Mouse (Mus musculus) neural tube, embryonic 14.5 days (tissue): ENCODE data around the gene S100z. TPM values are rescaled to one million over a fixed set of nuclear protein-coding genes. Genes with fewer than 3 reads are reported as not detected.

Experiments used
- ATAC-seq: fragments of 200-750 bp; cut with Nextera tagmentation; 2 replicates; pipeline ENCODE4 v1.8.0; 2017; ENCODE audit warnings: low read depth, mild to moderate bottlenecking, moderate TSS enrichment, moderate library complexity
- H3K27ac ChIP-seq: fragments of 300-500 bp; sonication (generic); 2 replicates; pipeline ENCODE4 v1.5.1; 2014; ENCODE audit warnings: low read depth, mild to moderate bottlenecking, control low read depth, low read length, moderate library complexity, mixed read lengths
- H3K27me3 ChIP-seq: fragments of 300-500 bp; sonication (generic); 2 replicates; pipeline ENCODE4 v1.6.1; 2014; ENCODE audit warnings: low read length; ENCODE audit not compliant: control insufficient read depth, insufficient read depth
- H3K36me3 ChIP-seq: fragments of 300-500 bp; sonication (generic); 2 replicates; pipeline ENCODE4 v1.6.1; 2014; ENCODE audit warnings: low read length, mixed read lengths; ENCODE audit not compliant: control insufficient read depth, insufficient read depth
- H3K4me1 ChIP-seq: fragments of 300-500 bp; sonication (generic); 2 replicates; pipeline ENCODE4 v1.6.1; 2014; ENCODE audit warnings: low read length; ENCODE audit not compliant: control insufficient read depth, insufficient read depth
- H3K4me2 ChIP-seq: fragments of 300-500 bp; sonication (generic); 2 replicates; pipeline ENCODE4 v1.6.1; 2014; ENCODE audit warnings: mild to moderate bottlenecking, low read depth, low read length, control low read depth
- H3K4me3 ChIP-seq: fragments of 300-500 bp; sonication (generic); 2 replicates; pipeline ENCODE4 v1.5.1; 2014; ENCODE audit warnings: low read depth, low read length, control low read depth, mixed read lengths
- H3K9ac ChIP-seq: fragments of 300-500 bp; sonication (generic); replicated peaks from 2 replicates; pipeline ENCODE4 v1.6.1; 2014; ENCODE audit warnings: low read depth, mild to moderate bottlenecking, control low read depth, low read length, mixed read lengths
- H3K9me3 ChIP-seq: fragments of 300-500 bp; sonication (generic); 2 replicates; pipeline ENCODE4 v1.6.1; 2016; ENCODE audit warnings: low read length; ENCODE audit not compliant: control insufficient read depth
- WGBS: fragments of 180-500 bp; shearing (Covaris S2); extraction: QIAGEN DNeasy Blood & Tissue Kit; methylation state at CpG from one replicate; pipeline ENCODE4 v1.1.7; 2014; 5-methylcytosine and 5-hydroxymethylcytosine counted together
- polyA plus RNA-seq: library from polyadenylated mRNA; unstranded; fragments of >200 nt; fragmentation: Nextera tagmentation; extraction: Ambion mirVana; gene quantifications from 2 replicates; pipeline ENCODE4 v1.2.1, GENCODE M21; 2014

S100z gene
- polyA plus RNA-seq, 1 experiment from 2014 or later = not detected

DNA sequence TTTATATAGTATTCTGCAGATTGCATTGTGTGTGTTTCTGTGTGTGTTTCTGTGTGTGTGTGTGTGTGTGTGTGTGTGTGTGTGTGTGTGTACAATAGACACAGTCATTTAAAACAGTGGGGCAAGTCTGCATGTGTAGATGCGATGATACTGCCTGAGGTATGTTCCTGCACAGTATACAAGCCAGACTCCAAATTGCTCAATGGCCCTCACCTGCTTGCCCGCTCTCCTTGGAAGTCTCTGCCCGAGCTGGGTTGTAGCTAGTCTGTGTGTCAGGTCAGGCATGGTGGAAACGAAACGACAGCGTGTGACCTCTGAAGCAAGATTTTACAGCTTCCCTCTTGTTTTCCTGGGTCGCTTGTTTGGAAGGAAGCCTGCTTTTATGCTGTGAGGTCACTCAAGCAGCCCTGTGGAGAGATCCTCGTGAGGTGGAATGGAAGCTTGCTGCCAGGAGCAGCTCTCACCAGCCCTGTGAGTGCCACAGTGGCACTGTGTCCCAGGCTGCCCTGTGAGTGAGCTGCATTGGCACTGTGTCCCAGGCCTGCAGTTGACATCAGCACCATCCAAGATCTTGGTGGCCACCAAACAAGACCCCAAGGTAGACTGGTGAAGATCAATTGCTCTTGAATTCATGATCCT, 24.9 kb upstream of the S100z start:
- WGBS = 65% methylated on average over 8 of the region's 8 CpGs
- Histone ChIP-seq H3K27me3 (no peaks in the 10 kb centered on the region), H3K27ac (no peak overlapping the region), H3K9ac (no peak overlapping the region), H3K9me3 (no peaks in the 10 kb centered on the region), H3K36me3 (no peaks in the 10 kb centered on the region), H3K4me1 (no peaks in the 10 kb centered on the region), H3K4me3 (no peak overlapping the region), H3K4me2 (no peak overlapping the region)
- ATAC-seq = no peak

DNA sequence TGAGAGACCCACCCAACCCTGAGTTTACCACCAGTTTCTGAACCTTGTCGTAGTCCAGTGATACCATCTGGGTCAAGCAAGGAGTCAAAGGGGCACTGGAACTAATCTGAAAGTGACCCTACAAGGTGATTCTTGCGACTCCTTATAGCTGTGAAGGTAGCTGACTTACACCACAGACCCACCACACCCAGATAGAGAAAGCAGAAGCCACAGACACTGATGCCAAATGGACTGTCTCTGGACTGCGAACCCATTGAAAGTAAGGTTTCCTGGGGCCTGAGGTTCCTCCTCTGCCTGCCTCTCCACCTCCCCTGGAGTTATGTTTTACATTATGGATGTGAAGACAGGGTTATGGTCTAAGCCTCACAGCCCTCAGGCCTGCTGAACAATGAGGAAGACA, 18.1 kb upstream of the S100z start:
- ATAC-seq = no peak
- Histone ChIP-seq H3K4me3 (no peak overlapping the region), H3K9me3 (no peaks in the 10 kb centered on the region), H3K36me3 (no peaks in the 10 kb centered on the region), H3K4me2 (no peak overlapping the region), H3K4me1 (no peaks in the 10 kb centered on the region), H3K27ac (no peak overlapping the region), H3K27me3 (no peaks in the 10 kb centered on the region), H3K9ac (no peak overlapping the region)
- 83% methylated on average over 3 of the region's 3 CpGs for WGBS

DNA sequence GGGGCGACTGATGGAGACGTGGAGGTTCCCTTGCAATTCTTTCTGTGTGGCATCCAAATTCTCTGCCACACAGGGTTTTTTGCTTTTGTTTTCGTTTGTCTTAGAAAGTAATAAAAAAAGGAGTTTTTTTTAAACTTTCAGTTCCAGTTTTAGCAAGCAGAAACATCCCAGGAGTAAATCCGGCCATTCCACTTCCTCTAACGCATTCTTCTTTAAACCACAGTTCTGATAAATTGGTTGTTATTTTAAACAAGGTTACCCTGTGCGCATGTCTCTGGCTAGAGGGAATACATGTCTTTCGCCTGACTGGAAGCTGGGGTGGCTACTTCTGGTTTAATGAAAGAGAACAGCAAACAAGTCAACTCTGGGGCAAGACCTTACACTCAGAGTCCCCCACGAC, 16.3 kb upstream of the S100z start:
- H3K27me3 ChIP-seq = no peaks in the 10 kb centered on the region
- H3K4me1 ChIP-seq = no peaks in the 10 kb centered on the region
- H3K9me3 ChIP-seq = no peaks in the 10 kb centered on the region
- H3K4me2 ChIP-seq = no peak overlapping the region
- H3K4me3 ChIP-seq = no peak overlapping the region
- no peak overlapping the region for H3K9ac ChIP-seq
- no peaks in the 10 kb centered on the region for H3K36me3 ChIP-seq
- WGBS = 82% methylated on average over 8 of the region's 8 CpGs
- no peak for ATAC-seq
- no peak overlapping the region for H3K27ac ChIP-seq

DNA sequence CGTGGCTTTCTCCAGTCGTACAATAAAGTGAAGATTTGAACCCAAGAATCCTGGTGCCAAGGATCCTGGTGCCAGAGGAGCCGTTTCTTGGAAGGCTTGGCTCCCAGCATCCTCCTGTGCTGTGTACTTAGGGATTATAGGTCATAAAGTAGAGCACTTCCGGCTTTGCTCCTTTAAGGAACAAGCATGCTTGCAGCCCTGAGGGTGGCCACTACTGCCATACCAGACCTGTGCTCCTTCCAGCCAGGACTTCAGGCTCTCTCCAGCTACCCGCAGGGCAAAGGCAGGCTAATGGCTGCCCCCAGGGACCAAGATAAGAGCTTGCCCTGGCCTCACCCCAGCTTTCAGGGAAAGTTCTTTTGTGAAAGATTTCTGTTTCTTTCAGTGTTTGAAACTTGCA, 14.8 kb upstream of the S100z start:
- no peak overlapping the region for H3K4me2 ChIP-seq
- no peak overlapping the region for H3K4me3 ChIP-seq
- no peaks in the 10 kb centered on the region for H3K27me3 ChIP-seq
- ATAC-seq = no peak
- H3K9ac ChIP-seq = no peak overlapping the region
- no peak overlapping the region for H3K27ac ChIP-seq
- no peaks in the 10 kb centered on the region for H3K36me3 ChIP-seq
- no peaks in the 10 kb centered on the region for H3K4me1 ChIP-seq
- WGBS = 71% methylated on average over 5 of the region's 5 CpGs
- H3K9me3 ChIP-seq = no peaks in the 10 kb centered on the region

DNA sequence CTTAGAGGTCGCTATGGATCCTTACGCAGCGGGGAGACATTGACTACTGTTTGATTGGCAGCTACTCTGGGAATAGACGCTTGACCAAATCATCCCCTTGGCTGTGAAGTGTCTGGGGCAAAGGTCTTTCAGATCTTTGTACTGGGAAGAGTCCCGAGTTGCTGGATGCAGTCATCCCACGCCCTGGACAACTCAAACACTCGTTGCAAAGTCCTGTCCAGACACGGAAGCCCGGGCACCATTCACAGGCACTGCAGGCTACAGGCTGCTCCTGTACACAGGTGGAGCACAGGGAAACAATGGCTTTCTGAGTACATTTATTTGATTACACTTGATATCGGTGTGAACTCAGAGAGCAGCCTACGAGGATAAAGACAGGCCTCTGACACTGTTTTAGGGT, 12.8 kb upstream of the S100z start:
- H3K4me1 ChIP-seq = no peaks in the 10 kb centered on the region
- no peak overlapping the region for H3K27ac ChIP-seq
- H3K36me3 ChIP-seq = no peaks in the 10 kb centered on the region
- H3K9ac ChIP-seq = no peak overlapping the region
- no peak overlapping the region for H3K4me2 ChIP-seq
- no peak for ATAC-seq
- 74% methylated on average over 11 of the region's 11 CpGs for WGBS
- H3K27me3 ChIP-seq = no peaks in the 10 kb centered on the region
- no peaks in the 10 kb centered on the region for H3K9me3 ChIP-seq
- H3K4me3 ChIP-seq = no peak overlapping the region

DNA sequence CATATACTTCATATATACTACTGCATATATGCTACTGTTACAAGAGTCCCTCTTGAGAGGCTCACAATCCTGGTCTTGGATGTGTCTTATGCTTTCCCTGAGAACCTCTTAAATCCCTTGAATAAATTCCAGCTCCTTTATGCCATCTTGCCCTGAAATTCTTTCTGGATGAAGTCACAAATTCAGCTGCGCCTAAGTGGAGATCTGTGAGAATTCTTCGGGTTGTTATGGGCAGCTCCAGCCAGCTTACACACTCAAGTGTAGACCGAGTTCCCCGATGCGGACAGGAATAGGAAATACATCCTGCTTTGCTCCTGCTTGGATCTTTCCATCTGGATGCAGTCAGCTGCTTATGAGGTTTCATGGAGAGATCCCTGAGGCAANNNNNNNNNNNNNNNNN, 6.1 kb upstream of the S100z start:
- Histone ChIP-seq H3K9ac (no peak overlapping the region), H3K27me3 (no peaks in the 10 kb centered on the region), H3K4me2 (no peak overlapping the region), H3K9me3 (no peaks in the 10 kb centered on the region), H3K4me3 (no peak overlapping the region), H3K36me3 (no peaks in the 10 kb centered on the region), H3K27ac (no peak overlapping the region), H3K4me1 (no peaks in the 10 kb centered on the region)
- WGBS = 61% methylated on average over 5 of the region's 5 CpGs
- ATAC-seq = no peak

DNA sequence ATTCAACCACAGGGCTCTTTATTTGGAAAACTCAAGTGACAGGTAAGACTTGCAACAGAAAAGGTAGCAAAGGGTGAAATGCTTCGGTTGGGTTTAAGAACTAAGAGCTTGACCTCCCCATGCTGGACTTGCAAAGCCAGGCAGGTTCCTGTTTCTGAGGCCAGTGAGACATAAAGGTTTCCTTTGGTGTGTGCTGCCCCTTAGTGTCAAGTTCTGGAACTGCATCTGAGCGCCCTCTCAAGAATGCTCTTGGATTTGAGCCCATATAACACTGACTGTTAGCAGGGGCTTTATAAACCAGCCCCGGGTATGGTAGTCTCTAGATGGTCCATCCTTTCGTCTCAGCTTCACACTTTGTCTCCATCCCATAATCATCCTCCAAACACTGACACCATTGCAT, 2.9 kb upstream of the S100z start:
- H3K4me2 ChIP-seq = no peak overlapping the region
- peak; percentile 76; the same call in 1 of the 2 replicates for ATAC-seq
- WGBS = 18% methylated on average over 4 of the region's 4 CpGs
- no peak overlapping the region for H3K27ac ChIP-seq
- no peak overlapping the region for H3K9ac ChIP-seq
- no peaks in the 10 kb centered on the region for H3K27me3 ChIP-seq
- no peak overlapping the region for H3K4me3 ChIP-seq
- no peaks in the 10 kb centered on the region for H3K9me3 ChIP-seq
- H3K36me3 ChIP-seq = no peaks in the 10 kb centered on the region
- H3K4me1 ChIP-seq = no peaks in the 10 kb centered on the region

DNA sequence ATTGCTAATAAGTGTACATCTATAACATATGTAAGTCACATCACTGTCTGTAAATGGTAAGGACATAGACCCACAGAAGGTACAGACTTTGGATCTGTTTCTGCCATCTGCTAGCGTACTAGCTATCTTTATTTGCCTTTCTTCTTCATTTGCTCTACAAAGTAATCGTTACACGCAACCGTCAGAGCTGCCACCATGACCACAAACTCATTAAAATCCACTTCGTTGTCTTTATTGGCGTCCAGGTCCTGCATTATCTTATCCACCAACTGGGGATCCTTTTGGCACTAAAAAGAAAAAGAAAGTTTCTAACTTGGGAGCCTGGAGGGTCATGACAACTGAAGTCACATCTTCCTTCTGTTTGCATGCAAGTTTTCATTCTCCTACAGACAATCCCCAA, 1.3 kb downstream of the S100z start:
- Histone ChIP-seq H3K9ac (no peak overlapping the region), H3K4me1 (no peaks in the 10 kb centered on the region), H3K36me3 (no peaks in the 10 kb centered on the region), H3K4me2 (no peak overlapping the region), H3K27me3 (no peaks in the 10 kb centered on the region), H3K9me3 (no peaks in the 10 kb centered on the region), H3K4me3 (no peak overlapping the region), H3K27ac (no peak overlapping the region)
- no peak for ATAC-seq
- WGBS = 77% methylated on average over 6 of the region's 6 CpGs

DNA sequence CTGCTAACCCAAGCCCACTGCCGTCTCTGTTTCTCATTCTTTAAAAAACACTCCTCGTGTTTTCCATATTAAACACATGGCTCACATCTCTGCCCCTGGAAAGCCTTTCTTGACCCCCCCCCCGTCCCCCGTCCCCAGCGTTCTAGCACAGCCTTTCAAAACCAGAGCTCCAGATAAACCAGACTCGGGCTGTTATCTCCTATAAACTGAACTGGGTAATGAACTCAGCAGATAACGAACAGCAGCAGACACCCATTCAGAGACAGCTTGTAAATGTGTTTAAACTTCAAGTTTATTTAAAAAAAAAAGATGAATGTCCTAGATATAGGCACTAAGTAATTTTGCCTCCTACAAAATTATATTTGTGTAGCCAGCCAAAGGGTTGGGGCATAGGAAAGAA, 3.4 kb downstream of the S100z start:
- no peak for ATAC-seq
- WGBS = 79% methylated on average over 7 of the region's 7 CpGs

More for the DNA sequence above, 3.4 kb downstream of the S100z start:
- no peak overlapping the region for H3K4me2 ChIP-seq
- no peaks in the 10 kb centered on the region for H3K9me3 ChIP-seq
- H3K4me3 ChIP-seq = no peak overlapping the region
- no peaks in the 10 kb centered on the region for H3K4me1 ChIP-seq
- no peaks in the 10 kb centered on the region for H3K36me3 ChIP-seq
- no peaks in the 10 kb centered on the region for H3K27me3 ChIP-seq
- H3K9ac ChIP-seq = no peak overlapping the region
- no peak overlapping the region for H3K27ac ChIP-seq
